Mouse (Mus musculus): ENCODE measurements around the gene Slc7a6.

DNA sequence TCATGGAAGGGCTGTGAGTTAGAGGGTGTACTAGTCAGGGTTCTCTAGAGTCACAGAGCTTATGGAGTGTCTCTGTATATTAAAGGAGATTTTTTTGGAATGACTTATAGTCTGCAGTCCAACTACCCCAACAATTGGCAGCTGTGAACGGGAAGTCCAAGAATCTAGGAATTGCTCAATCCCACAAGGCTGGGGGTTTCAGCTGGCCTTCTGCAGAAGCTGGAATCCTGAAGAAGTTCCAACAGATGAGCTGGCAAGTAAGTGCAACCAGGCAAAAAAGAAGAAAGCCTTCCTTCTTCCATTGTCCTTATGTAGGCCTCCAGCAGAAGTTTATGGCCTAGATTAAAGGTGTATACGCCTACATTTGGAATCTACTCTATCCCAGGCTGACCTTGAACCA is 23.3 kb upstream of the Slc7a6 start:
- TF ChIP-seq CTCF (IDR thresholded peaks at IDR 0.05; ENCODE audit: borderline replicate concordance, control insufficient read depth, extremely low read depth, insufficient read depth, low read length, poor library complexity): no peak
- no peak for TF ChIP-seq POLR2A (IDR thresholded peaks at IDR 0.05; ENCODE audit: control insufficient read depth, extremely low read depth, insufficient read depth, low read length, poor library complexity)
